23 mouse cellular contexts compared by ENCODE assay signal in genomic region chr7:83801483-83801875, GRCm38 (mm10). TPM values are rescaled to one million over a fixed set of nuclear protein-coding genes. Genes with fewer than 3 reads are reported as not detected.
DNase-seq lines count a peak whose midpoint lies in the region; ATAC-seq and TF ChIP-seq lines count a peak whose summit lies in the region.
"Had no signal": no experiment of that assay in that cellular context is flagged by ENCODE, and none has a peak within 500 bp of the region (broad histone marks: within the 10 kb centered on the region; RNA-seq: fewer than 3 reads in every experiment).

No protein-coding gene starts in this region.

- peak; percentile 56 for DNase-seq in heart, adult 11 months
- DNase-seq in heart, adult 2 months = no peak
- no peak for DNase-seq in heart, postnatal 25 days (ENCODE audit: low spot score)
- DNase-seq in 3T3-L1 (ENCODE audit: low read depth, low spot score) = peak; percentile 59
- no peak for DNase-seq in hindbrain, embryonic 14.5 days (ENCODE audit: low spot score)
- DNase-seq: B cell, adult 2 months; cerebellum, postnatal 14 days; gastrocnemius, postnatal 10 days; gastrocnemius, postnatal 36 days; heart, postnatal 14 days; kidney, adult 11 months; kidney, adult 8-10 months had no signal

- no peak overlapping the region for H3K9ac ChIP-seq in heart, adult 2 months (ENCODE audit: low read depth, low read length)
- no peak overlapping the region for H3K9ac ChIP-seq in heart, embryonic 15.5 days
- no peak overlapping the region for H3K9ac ChIP-seq in hindbrain, embryonic 14.5 days
- H3K9ac ChIP-seq: forebrain, embryonic 13.5 days; hindbrain, embryonic 15.5 days; kidney, embryonic 15.5 days had no signal

- TF ChIP-seq POLR2A in heart, adult 2 months (IDR thresholded peaks at IDR 0.05; ENCODE audit: insufficient read depth, low read depth, low read length) = no peak

- no peak for ATAC-seq in heart, embryonic 15.5 days (replicated peaks; ENCODE audit: insufficient number of reproducible peaks, insufficient read depth, low FRiP score, low read depth)
- ATAC-seq in hindbrain, embryonic 14.5 days (ENCODE audit: low FRiP score) = no peak
- ATAC-seq: forebrain, embryonic 13.5 days; forebrain, embryonic 16.5 days had no signal

- TF ChIP-seq CTCF in heart, adult 2 months (IDR thresholded peaks at IDR 0.05) = no peak

- intact Hi-C loops in heart, adult 2 months (cut with DNase I) = no loop called here
- intact Hi-C loops in heart, postnatal 25 days (cut with DNase I) = loop anchor here (1.0 kb wide), 1 partner anchor 24 kb away; no protein-coding TSS in a partner anchor

- H3K4me1 ChIP-seq in heart, adult 2 months (ENCODE audit: control insufficient read depth, insufficient read depth, low read length) = peaks cover 2% of the 10 kb centered on the region
- peaks cover 13% of the 10 kb centered on the region for H3K4me1 ChIP-seq in heart, embryonic 15.5 days (replicated peaks)
- H3K4me1 ChIP-seq in hindbrain, embryonic 14.5 days (replicated peaks; ENCODE audit: control insufficient read depth, insufficient read depth, low read length) = no peaks in the 10 kb centered on the region
- H3K4me1 ChIP-seq: forebrain, embryonic 10.5 days; hindbrain, embryonic 10.5 days; hindbrain, embryonic 15.5 days; kidney, embryonic 15.5 days had no signal

- H3K27ac ChIP-seq in heart, adult 2 months = no peak overlapping the region
- peak overlapping the region; percentile 29; the same call in 1 of the 2 replicates for H3K27ac ChIP-seq in heart, embryonic 15.5 days
- no peak overlapping the region for H3K27ac ChIP-seq in hindbrain, embryonic 14.5 days
- H3K27ac ChIP-seq: forebrain, embryonic 10.5 days; forebrain, embryonic 13.5 days; hindbrain, embryonic 10.5 days; hindbrain, embryonic 15.5 days; kidney, embryonic 15.5 days had no signal

- H3K4me2 ChIP-seq in heart, embryonic 15.5 days = no peak overlapping the region
- no peak overlapping the region for H3K4me2 ChIP-seq in hindbrain, embryonic 14.5 days (replicated peaks)
- H3K4me2 ChIP-seq: forebrain, embryonic 13.5 days; hindbrain, embryonic 15.5 days; kidney, embryonic 15.5 days had no signal

- TF ChIP-seq EP300 in heart, adult 2 months (IDR thresholded peaks at IDR 0.05; ENCODE audit: insufficient read depth, low read depth, low read length) = no peak

- no peak overlapping the region for H3K4me3 ChIP-seq in heart, adult 2 months
- no peak overlapping the region for H3K4me3 ChIP-seq in heart, embryonic 15.5 days
- no peak overlapping the region for H3K4me3 ChIP-seq in hindbrain, embryonic 14.5 days (replicated peaks; ENCODE audit: low read length)
- H3K4me3 ChIP-seq: forebrain, embryonic 10.5 days; forebrain, embryonic 13.5 days; hindbrain, embryonic 10.5 days; hindbrain, embryonic 15.5 days; kidney, embryonic 15.5 days had no signal

- H3K79me2 ChIP-seq in heart, adult 2 months (replicated peaks; ENCODE audit: control insufficient read depth, insufficient read depth, low read length) = no peaks in the 10 kb centered on the region

- H3K9me3 ChIP-seq in heart, embryonic 15.5 days (replicated peaks) = no peaks in the 10 kb centered on the region
- H3K9me3 ChIP-seq in hindbrain, embryonic 14.5 days (ENCODE audit: control insufficient read depth, low read length) = no peaks in the 10 kb centered on the region
- H3K9me3 ChIP-seq: forebrain, embryonic 10.5 days; forebrain, embryonic 13.5 days; G1E; hindbrain, embryonic 10.5 days; hindbrain, embryonic 15.5 days; kidney, embryonic 15.5 days had no signal

- H3K36me3 ChIP-seq in heart, adult 2 months (ENCODE audit: control insufficient read depth, insufficient read depth, low read length) = no peaks in the 10 kb centered on the region
- no peaks in the 10 kb centered on the region for H3K36me3 ChIP-seq in heart, embryonic 15.5 days
- H3K36me3 ChIP-seq in hindbrain, embryonic 14.5 days (replicated peaks; ENCODE audit: control insufficient read depth, insufficient read depth) = no peaks in the 10 kb centered on the region
- H3K36me3 ChIP-seq: forebrain, embryonic 10.5 days; G1E; hindbrain, embryonic 10.5 days; hindbrain, embryonic 15.5 days; kidney, embryonic 15.5 days had no signal

- H3K27me3 ChIP-seq in heart, adult 2 months (ENCODE audit: control insufficient read depth, insufficient read depth, low read length) = no peaks in the 10 kb centered on the region
- H3K27me3 ChIP-seq in heart, embryonic 15.5 days = no peaks in the 10 kb centered on the region
- H3K27me3 ChIP-seq in hindbrain, embryonic 14.5 days (ENCODE audit: control insufficient read depth, insufficient read depth, low read length) = no peaks in the 10 kb centered on the region
- H3K27me3 ChIP-seq: CH12.LX; forebrain, embryonic 13.5 days; hindbrain, embryonic 15.5 days; kidney, embryonic 15.5 days had no signal

- 86% methylated on average over 6 of the region's 6 CpGs for WGBS in heart, adult 2 months
- 81% methylated on average over 6 of the region's 6 CpGs for WGBS in heart, embryonic 15.5 days
- WGBS in hindbrain, embryonic 14.5 days = 97% methylated on average over 6 of the region's 6 CpGs

RNA-seq across cellular contexts. Expression of gene Cfap161, which starts 6.8 kb away (rescaled TPM):
- not detected for total RNA-seq in heart, adult 2 months (2021)
- 0.35 and 0.50 TPM in 2 replicates for polyA plus RNA-seq in heart, adult 2 months (2012; rRNA removed)
- polyA plus RNA-seq in heart, embryonic 15.5 days (2015; fragmentation: Nextera tagmentation; extraction: Ambion mirVana) = 1.8 and 1.9 TPM in 2 replicates
- total RNA-seq in heart, postnatal 25 days (2021) = not detected
- polyA plus RNA-seq in hindbrain, embryonic 14.5 days (2014; fragmentation: Nextera tagmentation; extraction: Ambion mirVana) = 1.4 and 1.6 TPM in 2 replicates
- total RNA-seq: G1E; gastrocnemius, adult 18-20 months; gastrocnemius, postnatal 10 days; gastrocnemius, postnatal 36 days; granulocyte monocyte progenitor cell, adult 5-6 weeks had no signal
- polyA plus RNA-seq: forebrain, embryonic 10.5 days; G1E had no signal

RNA-seq across cellular contexts. Expression of gene Il16, which starts 56.0 kb away (rescaled TPM):
- 1 to 10 TPM; 5.6 to 7.6 TPM for total RNA-seq in heart, adult 2 months (2021)
- polyA plus RNA-seq in heart, adult 2 months (2012; rRNA removed) = 6.1 and 8.0 TPM in 2 replicates
- 4.7 and 8.6 TPM in 2 replicates for polyA plus RNA-seq in heart, embryonic 15.5 days (2015; fragmentation: Nextera tagmentation; extraction: Ambion mirVana)
- 1 to 10 TPM; 8.2 to 8.4 TPM for total RNA-seq in heart, postnatal 25 days (2021)
- polyA plus RNA-seq in hindbrain, embryonic 14.5 days (2014; fragmentation: Nextera tagmentation; extraction: Ambion mirVana) = 1.0 and 1.2 TPM in 2 replicates

Comparison
In these comparisons a context has a peak if more than half of its experiments do, and no peak if none do; other contexts are left out.
1. DNase-seq: peak in heart, adult 11 months (single experiment) and 3T3-L1 (single experiment); none in heart, adult 2 months (0 of 2), heart, postnatal 25 days (single experiment) and hindbrain, embryonic 14.5 days (single experiment).